Mouse (Mus musculus) hindbrain, postnatal 0 days (tissue): Measurements from ENCODE around the gene Cmklr1. TPM values are rescaled to one million over a fixed set of nuclear protein-coding genes. Genes with fewer than 3 reads are reported as not detected.

Experiments
- ATAC-seq: fragments of 200-750 bp; cut with Nextera tagmentation; 2 replicates; pipeline ENCODE4 v1.8.0; 2017; ENCODE audit warnings: mild to moderate bottlenecking, moderate TSS enrichment, moderate library complexity
- DNase-seq: peaks from one replicate; pipeline ENCODE4 v3.0.0-alpha.2; 2015; ENCODE audit warnings: low spot score
- H3K27ac ChIP-seq: fragments of 300-500 bp; sonication (generic); 2 replicates; pipeline ENCODE4 v1.5.1; 2014; ENCODE audit warnings: mild to moderate bottlenecking
- H3K27me3 ChIP-seq: fragments of 300-500 bp; sonication (generic); 2 replicates; pipeline ENCODE4 v1.6.1; 2014; ENCODE audit warnings: low read length, mixed read lengths; ENCODE audit not compliant: insufficient read depth
- H3K36me3 ChIP-seq: fragments of 300-500 bp; sonication (generic); 2 replicates; pipeline ENCODE4 v1.6.1; 2014; ENCODE audit warnings: low read length, mixed read lengths; ENCODE audit not compliant: insufficient read depth
- H3K4me1 ChIP-seq: fragments of 300-500 bp; sonication (generic); 2 replicates; pipeline ENCODE4 v1.6.1; 2014; ENCODE audit warnings: antibody characterized with exemption, low read length, mixed read lengths; ENCODE audit not compliant: insufficient read depth
- H3K4me2 ChIP-seq: fragments of 300-500 bp; sonication (generic); 2 replicates; pipeline ENCODE4 v1.6.1; 2014; ENCODE audit warnings: low read depth, mild to moderate bottlenecking, low read length, moderate library complexity, mixed read lengths
- H3K4me3 ChIP-seq: fragments of 300-500 bp; sonication (generic); 2 replicates; pipeline ENCODE4 v1.5.1; 2014; ENCODE audit warnings: low read length
- H3K9ac ChIP-seq: fragments of 300-500 bp; sonication (generic); replicated peaks from 2 replicates; pipeline ENCODE4 v1.6.1; 2014; ENCODE audit warnings: mild to moderate bottlenecking, low read length, moderate library complexity, mixed read lengths
- H3K9me3 ChIP-seq: fragments of 300-500 bp; sonication (generic); 2 replicates; pipeline ENCODE4 v1.6.1; 2016; ENCODE audit warnings: low read length, mixed read lengths
- CTCF ChIP-seq: IDR thresholded peaks from 2 replicates; pipeline ENCODE4 v1.5.1; 2016; ENCODE audit warnings: antibody characterized with exemption, control low read depth, low read depth
- WGBS: fragments of 180-500 bp; shearing (Covaris S2); extraction: QIAGEN DNeasy Blood & Tissue Kit; methylation state at CpG from one replicate; pipeline ENCODE4 v1.1.7; 2014; 5-methylcytosine and 5-hydroxymethylcytosine counted together
- polyA plus RNA-seq: library from polyadenylated mRNA; unstranded; fragments of >200 nt; fragmentation: Nextera tagmentation; extraction: Ambion mirVana; gene quantifications from 2 replicates; pipeline ENCODE4 v1.2.1, GENCODE M21; 2015
- total RNA-seq: library from RNA; depleted of rRNA; stranded (reverse); fragments of >200 nt; gene quantifications from 2 replicates; pipeline ENCODE4 v1.2.3, GENCODE M21; 2014

Cmklr1 gene
- total and polyA plus RNA-seq, 2 experiments from 2014 or later = 0.91 to 4.8 TPM

- H3K4me2 ChIP-seq = no peak overlapping the region
- no peak overlapping the region for H3K27ac ChIP-seq
- no peaks in the 10 kb centered on the region for H3K27me3 ChIP-seq
- ATAC-seq (no peak), DNase-seq (no peak)
- H3K4me1 ChIP-seq = no peaks in the 10 kb centered on the region
- H3K9ac ChIP-seq = no peak overlapping the region
- H3K36me3 ChIP-seq = no peaks in the 10 kb centered on the region
- H3K4me3 ChIP-seq = no peak overlapping the region
- 65% methylated on average over 10 of the region's 10 CpGs for WGBS
- TF ChIP-seq CTCF = no peak
- no peaks in the 10 kb centered on the region for H3K9me3 ChIP-seq
These were observed 10.6 kb upstream of the Cmklr1 start for GRCm38 (mm10) chr5:113660872-113661271.

- ATAC-seq (no peak), DNase-seq (no peak)
- Histone ChIP-seq H3K27me3 (peaks cover 6% of the 10 kb centered on the region), H3K4me3 (no peak overlapping the region), H3K4me2 (no peak overlapping the region), H3K27ac (no peak overlapping the region), H3K36me3 (no peaks in the 10 kb centered on the region), H3K9me3 (no peaks in the 10 kb centered on the region), H3K4me1 (0 out of 2 replicates have a peak, but pooled peaks cover 4% of the 10 kb centered on the region), H3K9ac (no peak overlapping the region)
- 69% methylated on average over 12 of the region's 12 CpGs for WGBS
- no peak for TF ChIP-seq CTCF
These were observed 4.6 kb upstream of the Cmklr1 start for GRCm38 (mm10) chr5:113654821-113655220.

DNA sequence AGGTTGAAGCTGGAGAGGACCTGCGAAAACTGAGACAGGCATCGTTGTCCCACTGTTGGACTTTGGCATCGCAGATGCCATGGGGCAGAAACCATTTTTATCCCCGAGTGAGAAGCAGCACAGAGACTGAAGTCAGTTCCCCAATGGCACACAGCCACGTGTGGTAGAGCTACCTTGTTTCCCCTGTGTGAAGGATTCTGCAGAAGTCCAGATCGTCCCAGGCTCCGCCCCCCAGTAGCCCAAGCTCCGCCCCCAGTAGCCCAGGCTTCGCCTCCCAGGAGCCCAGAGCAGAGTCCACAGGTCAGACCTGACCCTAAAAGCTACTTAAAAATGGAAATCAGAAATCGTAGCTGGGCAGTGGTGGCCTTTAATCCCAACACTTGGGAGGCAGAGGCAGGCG is 4.0 kb upstream of the Cmklr1 start:
- H3K9ac ChIP-seq = no peak overlapping the region
- H3K4me3 ChIP-seq = no peak overlapping the region
- ATAC-seq (no peak), DNase-seq (no peak)
- WGBS = 79% methylated on average over 11 of the region's 11 CpGs
- H3K27me3 ChIP-seq = peaks cover 6% of the 10 kb centered on the region
- no peaks in the 10 kb centered on the region for H3K9me3 ChIP-seq
- H3K4me2 ChIP-seq = no peak overlapping the region
- no peak for TF ChIP-seq CTCF
- no peaks in the 10 kb centered on the region for H3K36me3 ChIP-seq
- 0 out of 2 replicates have a peak, but pooled peaks cover 4% of the 10 kb centered on the region for H3K4me1 ChIP-seq
- no peak overlapping the region for H3K27ac ChIP-seq

- H3K4me2 ChIP-seq = no peak overlapping the region
- no peaks in the 10 kb centered on the region for H3K36me3 ChIP-seq
- no peak overlapping the region for H3K27ac ChIP-seq
- H3K4me1 ChIP-seq = 0 out of 2 replicates have a peak, but pooled peaks cover 4% of the 10 kb centered on the region
- no peak for TF ChIP-seq CTCF
- no peak overlapping the region for H3K4me3 ChIP-seq
- H3K9me3 ChIP-seq = no peaks in the 10 kb centered on the region
- H3K9ac ChIP-seq = no peak overlapping the region
- no peak for ATAC-seq
- DNase-seq = no peak
- H3K27me3 ChIP-seq = peaks cover 6% of the 10 kb centered on the region
- WGBS = 23% methylated on average over 5 of the region's 5 CpGs
These were observed 2.0 kb upstream of the Cmklr1 start for GRCm38 (mm10) chr5:113652215-113652614.

GRCm38 (mm10) chr5:113648647-113649211 is 1.5 kb downstream of the Cmklr1 start:
- H3K36me3 ChIP-seq = no peaks in the 10 kb centered on the region
- DNase-seq = no peak
- 0 out of 2 replicates have a peak, but pooled peaks cover 4% of the 10 kb centered on the region for H3K4me1 ChIP-seq
- no peak overlapping the region for H3K27ac ChIP-seq
- no peak for TF ChIP-seq CTCF
- H3K4me3 ChIP-seq = no peak overlapping the region
- no peaks in the 10 kb centered on the region for H3K9me3 ChIP-seq
- ATAC-seq = no peak
- 80% methylated on average over 5 of the region's 5 CpGs for WGBS
- H3K9ac ChIP-seq = no peak overlapping the region
- no peak overlapping the region for H3K4me2 ChIP-seq
- H3K27me3 ChIP-seq = peaks cover 6% of the 10 kb centered on the region

DNA sequence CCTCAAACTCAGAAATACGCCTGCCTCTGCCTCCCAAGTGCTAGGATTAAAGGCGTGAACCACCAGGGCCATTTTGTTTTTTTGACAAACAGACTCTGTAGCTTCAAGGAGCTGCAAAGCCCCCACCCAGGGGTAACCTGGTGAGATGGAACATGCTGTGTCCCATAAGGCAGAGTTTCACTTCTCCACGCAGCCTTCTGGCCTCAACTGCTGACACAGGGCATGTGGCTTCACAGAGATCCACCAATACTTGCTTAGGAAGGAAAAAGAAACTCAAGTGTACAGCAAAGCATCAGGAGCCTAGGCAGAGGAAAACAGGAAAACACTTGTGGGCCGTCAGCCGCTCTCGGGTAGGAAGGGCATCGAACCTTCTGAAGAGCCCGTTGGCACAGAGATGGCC is 3.1 kb downstream of the Cmklr1 start:
- no peak overlapping the region for H3K4me2 ChIP-seq
- H3K36me3 ChIP-seq = no peaks in the 10 kb centered on the region
- no peak for TF ChIP-seq CTCF
- H3K4me3 ChIP-seq = no peak overlapping the region
- H3K9me3 ChIP-seq = no peaks in the 10 kb centered on the region
- DNase-seq = no peak
- H3K27me3 ChIP-seq = peaks cover 6% of the 10 kb centered on the region
- no peak overlapping the region for H3K9ac ChIP-seq
- 85% methylated on average over 8 of the region's 8 CpGs for WGBS
- peaks cover 10% of the 10 kb centered on the region; the same call in 1 of the 2 replicates for H3K4me1 ChIP-seq
- no peak overlapping the region for H3K27ac ChIP-seq
- no peak for ATAC-seq

DNA sequence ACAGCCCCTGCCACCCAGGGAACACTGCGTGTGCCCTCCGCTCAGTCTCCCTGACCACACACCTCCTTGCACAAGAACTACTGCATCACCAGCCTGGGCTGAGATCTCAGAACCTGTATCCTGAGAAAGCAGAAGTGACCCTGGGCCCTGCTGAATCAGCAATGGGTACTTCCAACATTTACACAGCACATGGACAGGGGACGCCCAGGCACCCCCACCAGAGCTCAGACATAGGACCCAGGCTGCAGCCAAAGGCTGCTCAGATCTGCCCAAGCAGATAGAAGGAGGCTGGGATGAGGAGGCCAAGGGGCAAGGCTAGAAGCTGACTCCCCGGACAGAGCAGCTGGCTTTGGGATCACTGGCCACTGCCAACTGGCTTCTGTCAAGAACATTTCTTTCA is 5.7 kb downstream of the Cmklr1 start:
- ATAC-seq = peak; percentile 22; the same call in 1 of the 2 replicates
- no peak overlapping the region for H3K4me3 ChIP-seq
- H3K36me3 ChIP-seq = no peaks in the 10 kb centered on the region
- H3K27me3 ChIP-seq = no peaks in the 10 kb centered on the region
- H3K9me3 ChIP-seq = no peaks in the 10 kb centered on the region
- 81% methylated on average over 4 of the region's 4 CpGs for WGBS
- H3K9ac ChIP-seq = no peak overlapping the region
- TF ChIP-seq CTCF = no peak
- DNase-seq = peak; percentile 39
- H3K4me2 ChIP-seq = no peak overlapping the region
- peaks cover 6% of the 10 kb centered on the region; the same call in 1 of the 2 replicates for H3K4me1 ChIP-seq
- H3K27ac ChIP-seq = peak overlapping the region; percentile 11; the same call in 1 of the 2 replicates
